Mouse (Mus musculus): ENCODE results near the gene Dpt.

DNA sequence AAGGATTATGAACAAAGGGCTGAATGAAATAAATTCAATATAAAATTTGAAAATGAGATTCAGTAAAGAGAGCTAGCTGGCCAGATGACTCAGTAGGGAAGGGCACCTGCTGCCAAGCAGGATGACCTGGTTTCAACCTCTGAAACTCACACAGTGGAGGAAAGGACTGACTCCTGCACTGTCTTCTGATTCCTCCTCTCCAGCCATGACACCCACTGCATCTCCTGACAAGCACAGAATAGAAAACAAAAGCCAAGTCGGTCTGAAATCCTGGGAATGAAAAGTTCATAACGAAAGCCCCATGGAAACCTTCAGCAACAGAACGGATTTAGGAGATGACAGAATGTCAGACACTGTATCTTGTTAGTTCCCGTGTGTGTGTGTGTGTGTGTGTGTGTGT, 65.1 kb downstream of the Dpt start:
- no peak for TF ChIP-seq POLR2A (IDR thresholded peaks at IDR 0.05; ENCODE audit: borderline replicate concordance, extremely low read depth, low read depth, low read length)
- no peak for TF ChIP-seq CTCF (IDR thresholded peaks at IDR 0.05; ENCODE audit: insufficient read depth, low read length)

Data from lung, adult 2 months (tissue).